Mouse (Mus musculus) hindbrain, embryonic 13.5 days (tissue): ENCODE results near the gene Gm28308. TPM values are rescaled to one million over a fixed set of nuclear protein-coding genes. Genes with fewer than 3 reads are reported as not detected.

Source experiments
- ATAC-seq: fragments of 200-750 bp; cut with Nextera tagmentation; 2 replicates; pipeline ENCODE4 v1.8.0; 2017; ENCODE audit warnings: moderate TSS enrichment; ENCODE audit not compliant: low FRiP score
- H3K27ac ChIP-seq: fragments of 300-500 bp; sonication (generic); 2 replicates; pipeline ENCODE4 v1.5.1; 2015; ENCODE audit warnings: inconsistent platforms, mild to moderate bottlenecking, moderate library complexity
- H3K27me3 ChIP-seq: fragments of 300-500 bp; sonication (generic); 2 replicates; pipeline ENCODE4 v1.6.1; 2015; ENCODE audit warnings: mild to moderate bottlenecking, inconsistent platforms
- H3K36me3 ChIP-seq: fragments of 300-500 bp; sonication (generic); 2 replicates; pipeline ENCODE4 v1.6.1; 2015; ENCODE audit warnings: mild to moderate bottlenecking, inconsistent platforms
- H3K4me1 ChIP-seq: fragments of 300-500 bp; sonication (generic); replicated peaks from 2 replicates; pipeline ENCODE4 v1.6.1; 2015; ENCODE audit warnings: inconsistent platforms
- H3K4me2 ChIP-seq: fragments of 300-500 bp; sonication (generic); 2 replicates; pipeline ENCODE4 v1.6.1; 2015; ENCODE audit warnings: inconsistent platforms, mild to moderate bottlenecking, moderate library complexity
- H3K4me3 ChIP-seq: fragments of 300-500 bp; sonication (generic); 2 replicates; pipeline ENCODE4 v1.5.1; 2015; ENCODE audit warnings: mild to moderate bottlenecking, inconsistent platforms
- H3K9ac ChIP-seq: fragments of 300-500 bp; sonication (generic); 2 replicates; pipeline ENCODE4 v1.6.1; 2015; ENCODE audit warnings: mild to moderate bottlenecking, inconsistent platforms
- H3K9me3 ChIP-seq: fragments of 300-500 bp; sonication (generic); 2 replicates; pipeline ENCODE4 v1.6.1; 2016; ENCODE audit warnings: inconsistent platforms
- WGBS: fragments of 180-500 bp; shearing (Covaris S2); methylation state at CpG from one replicate; pipeline ENCODE4 v1.1.7; 2015; 5-methylcytosine and 5-hydroxymethylcytosine counted together
- polyA plus RNA-seq: library from polyadenylated mRNA; unstranded; fragments of >200 nt; fragmentation: Nextera tagmentation; extraction: Ambion mirVana; gene quantifications from 2 replicates; pipeline ENCODE4 v1.2.1, GENCODE M21; 2015

The Gm28308 gene
- polyA plus RNA-seq, 1 experiment from 2014 or later, result not detected

GRCm38 (mm10) chr6:52155471-52155870 lies 57.7 kb downstream of the Gm28308 start:
- ATAC-seq, result no peak

GRCm38 (mm10) chr6:52154044-52154443 lies 59.1 kb downstream of the Gm28308 start:
- no peaks in the 10 kb centered on the region for H3K9me3 ChIP-seq
- no peak overlapping the region for H3K4me2 ChIP-seq
- H3K27ac ChIP-seq, result no peak overlapping the region
- no peak for ATAC-seq
- 9% methylated on average over 5 of the region's 5 CpGs for WGBS
- H3K27me3 ChIP-seq, result peaks cover 81% of the 10 kb centered on the region
- H3K4me3 ChIP-seq, result no peak overlapping the region
- H3K9ac ChIP-seq, result no peak overlapping the region
- H3K4me1 ChIP-seq, result peaks cover 25% of the 10 kb centered on the region
- H3K36me3 ChIP-seq, result no peaks in the 10 kb centered on the region

More at GRCm38 (mm10) chr6:52155471-52155870, 57.7 kb downstream of the Gm28308 start:
- no peaks in the 10 kb centered on the region for H3K36me3 ChIP-seq
- H3K4me2 ChIP-seq, result no peak overlapping the region
- H3K9ac ChIP-seq, result no peak overlapping the region
- H3K27ac ChIP-seq, result no peak overlapping the region
- 47% methylated on average over 3 of the region's 3 CpGs for WGBS
- H3K9me3 ChIP-seq, result no peaks in the 10 kb centered on the region
- H3K4me3 ChIP-seq, result no peak overlapping the region
- H3K4me1 ChIP-seq, result peaks cover 39% of the 10 kb centered on the region
- H3K27me3 ChIP-seq, result peaks cover 79% of the 10 kb centered on the region

GRCm38 (mm10) chr6:52153270-52153669 lies 59.9 kb downstream of the Gm28308 start:
- H3K9me3 ChIP-seq, result no peaks in the 10 kb centered on the region
- WGBS, result 2% methylated on average over 6 of the region's 6 CpGs
- no peak for ATAC-seq
- no peak overlapping the region for H3K9ac ChIP-seq
- H3K27me3 ChIP-seq, result peaks cover 85% of the 10 kb centered on the region
- H3K4me1 ChIP-seq, result peaks cover 23% of the 10 kb centered on the region
- no peaks in the 10 kb centered on the region for H3K36me3 ChIP-seq
- no peak overlapping the region for H3K4me2 ChIP-seq
- no peak overlapping the region for H3K4me3 ChIP-seq
- no peak overlapping the region for H3K27ac ChIP-seq

- 7% methylated on average over 16 of the region's 16 CpGs for WGBS
- Histone ChIP-seq H3K4me3 (no peak overlapping the region), H3K4me1 (peaks cover 17% of the 10 kb centered on the region), H3K36me3 (no peaks in the 10 kb centered on the region), H3K27ac (no peak overlapping the region), H3K9ac (no peak overlapping the region), H3K4me2 (no peak overlapping the region), H3K9me3 (no peaks in the 10 kb centered on the region), H3K27me3 (peaks cover 87% of the 10 kb centered on the region)
- ATAC-seq, result no peak
Observed at GRCm38 (mm10) chr6:52152226-52153193, 60.6 kb downstream of the Gm28308 start.

- peaks cover 87% of the 10 kb centered on the region for H3K27me3 ChIP-seq
- no peak for ATAC-seq
- H3K4me1 ChIP-seq, result peaks cover 10% of the 10 kb centered on the region; the same call in 1 of the 2 replicates
- H3K9ac ChIP-seq, result no peak overlapping the region
- H3K27ac ChIP-seq, result no peak overlapping the region
- H3K9me3 ChIP-seq, result no peaks in the 10 kb centered on the region
- H3K36me3 ChIP-seq, result no peaks in the 10 kb centered on the region
- 21% methylated on average over 4 of the region's 4 CpGs for whole genome bisulfite sequencing
- no peak overlapping the region for H3K4me2 ChIP-seq
- no peak overlapping the region for H3K4me3 ChIP-seq
Observed at GRCm38 (mm10) chr6:52151571-52151970, 61.6 kb downstream of the Gm28308 start.

- peaks cover 8% of the 10 kb centered on the region; the same call in 1 of the 2 replicates for H3K4me1 ChIP-seq
- no peaks in the 10 kb centered on the region for H3K9me3 ChIP-seq
- H3K4me3 ChIP-seq, result no peak overlapping the region
- no peak overlapping the region for H3K4me2 ChIP-seq
- no peak for ATAC-seq
- 5% methylated on average over 16 of the region's 16 CpGs for WGBS
- no peak overlapping the region for H3K9ac ChIP-seq
- no peaks in the 10 kb centered on the region for H3K36me3 ChIP-seq
- H3K27me3 ChIP-seq, result peaks cover 80% of the 10 kb centered on the region
- H3K27ac ChIP-seq, result no peak overlapping the region
Observed at GRCm38 (mm10) chr6:52150401-52150966, 62.7 kb downstream of the Gm28308 start.

- H3K27ac ChIP-seq, result peak overlapping the region; percentile 35; the same call in 1 of the 2 replicates
- no peak overlapping the region for H3K9ac ChIP-seq
- ATAC-seq, result no peak
- WGBS, result 67% methylated on average over 5 of the region's 5 CpGs
- H3K4me1 ChIP-seq, result peaks cover 14% of the 10 kb centered on the region
- H3K27me3 ChIP-seq, result no peaks in the 10 kb centered on the region
- no peak overlapping the region for H3K4me2 ChIP-seq
- H3K4me3 ChIP-seq, result no peak overlapping the region
- H3K9me3 ChIP-seq, result no peaks in the 10 kb centered on the region
- H3K36me3 ChIP-seq, result no peaks in the 10 kb centered on the region
Observed at GRCm38 (mm10) chr6:52139115-52139514, 74.0 kb downstream of the Gm28308 start.

GRCm38 (mm10) chr6:52138576-52138975 lies 74.6 kb downstream of the Gm28308 start:
- H3K9me3 ChIP-seq, result no peaks in the 10 kb centered on the region
- H3K9ac ChIP-seq, result no peak overlapping the region
- 54% methylated on average over 10 of the region's 10 CpGs for WGBS
- H3K27me3 ChIP-seq, result no peaks in the 10 kb centered on the region
- no peak overlapping the region for H3K4me3 ChIP-seq
- 0 out of 2 replicates have a peak overlapping the region, but pooled peaks have one; percentile 35 for H3K27ac ChIP-seq
- no peak overlapping the region for H3K4me2 ChIP-seq
- no peak; the same call in 1 of the 2 replicates for ATAC-seq
- no peaks in the 10 kb centered on the region for H3K36me3 ChIP-seq
- peaks cover 14% of the 10 kb centered on the region for H3K4me1 ChIP-seq

GRCm38 (mm10) chr6:52137841-52138535 lies 75.2 kb downstream of the Gm28308 start:
- Histone ChIP-seq H3K27me3 (no peaks in the 10 kb centered on the region), H3K27ac (0 out of 2 replicates have a peak overlapping the region, but pooled peaks have one; percentile 48), H3K36me3 (no peaks in the 10 kb centered on the region), H3K9me3 (no peaks in the 10 kb centered on the region), H3K4me3 (no peak overlapping the region), H3K4me1 (peaks cover 14% of the 10 kb centered on the region), H3K4me2 (no peak overlapping the region), H3K9ac (no peak overlapping the region)
- WGBS, result 45% methylated on average over 9 of the region's 9 CpGs
- 0 out of 2 replicates have a peak, but pooled peaks have one; percentile 61 for ATAC-seq

GRCm38 (mm10) chr6:52123673-52124072 lies 89.5 kb downstream of the Gm28308 start:
- no peaks in the 10 kb centered on the region for H3K36me3 ChIP-seq
- ATAC-seq, result no peak
- H3K4me3 ChIP-seq, result no peak overlapping the region
- no peak overlapping the region for H3K27ac ChIP-seq
- 0 out of 2 replicates have a peak, but pooled peaks cover 3% of the 10 kb centered on the region for H3K9me3 ChIP-seq
- H3K4me2 ChIP-seq, result no peak overlapping the region
- H3K4me1 ChIP-seq, result peaks cover 17% of the 10 kb centered on the region
- H3K9ac ChIP-seq, result no peak overlapping the region
- no peaks in the 10 kb centered on the region for H3K27me3 ChIP-seq
- WGBS, result 88% methylated on average over 4 of the region's 4 CpGs

- Histone ChIP-seq H3K27ac (no peak overlapping the region), H3K9ac (no peak overlapping the region), H3K4me1 (peaks cover 27% of the 10 kb centered on the region), H3K36me3 (no peaks in the 10 kb centered on the region), H3K27me3 (no peaks in the 10 kb centered on the region), H3K9me3 (no peaks in the 10 kb centered on the region), H3K4me3 (no peak overlapping the region), H3K4me2 (no peak overlapping the region)
- ATAC-seq, result no peak
- 63% methylated on average over 3 of the region's 3 CpGs for WGBS
Observed at GRCm38 (mm10) chr6:52121173-52121572, 92.0 kb downstream of the Gm28308 start.
